Mouse (Mus musculus) left cerebral cortex, adult 2 months (tissue): ENCODE data around the gene Chst5. TPM values are rescaled to one million over a fixed set of nuclear protein-coding genes. Genes with fewer than 3 reads are reported as not detected.
"Not testable (repeated sequence)": the region's sequence is repeated elsewhere in the genome, so short reads cannot be mapped to it uniquely, and the experiment has no call there.

Experiments
- DNase-seq, 2 experiments: peaks; one replicate each; pipeline ENCODE4 v3.0.0; 2021 to 2022; ENCODE audit warnings: low spot score in 2 of 2, mixed read lengths in 1 of 2; ENCODE audit errors: extremely low spot score in 1 of 2
- H3K27ac ChIP-seq: fragments of 200-600 bp; 2 replicates; pipeline ENCODE4 v1.8.1; 2022
- H3K4me3 ChIP-seq: fragments of 200-600 bp; 2 replicates; pipeline ENCODE4 v1.8.1; 2022
- CTCF ChIP-seq: fragments of 200-600 bp; IDR thresholded peaks from 2 replicates; pipeline ENCODE4 v1.8.1; 2022; ENCODE audit warnings: antibody characterized with exemption, mild to moderate bottlenecking, moderate library complexity
- intact Hi-C: fragments of 180-260 bp; cut with DNase I; formaldehyde crosslinking; loops from one replicate; pipeline ENCODE4 v1.15.1; 2025
- total RNA-seq, 2 experiments: library from RNA; stranded (reverse); gene quantifications; 2 replicates each; pipeline ENCODE4 v1.2.3; 2021

The Chst5 gene
- total RNA-seq, 2 experiments from 2014 or later: 0.29 to 0.51 TPM

- H3K4me3 ChIP-seq: peak within 1 kb of the TSS; percentile 74
- intact Hi-C loops: loop anchor here (5.0 kb wide), 1 partner anchor 52 kb away; the partner anchor contains the start of gene Adat1
- peak within 1 kb of the TSS; percentile 90 for H3K27ac ChIP-seq
- TF ChIP-seq CTCF: peak; percentile 10; the same call in 1 of the 2 replicates
- peak; percentile 96 to 97 for DNase-seq
Measured at GRCm38 (mm10) chr8:111940171-111941100, 30.2 kb upstream of the Chst5 start, which contains the start of gene Gabarapl2. Gabarapl2 (plus strand) TSS chr8:111940703.

DNA sequence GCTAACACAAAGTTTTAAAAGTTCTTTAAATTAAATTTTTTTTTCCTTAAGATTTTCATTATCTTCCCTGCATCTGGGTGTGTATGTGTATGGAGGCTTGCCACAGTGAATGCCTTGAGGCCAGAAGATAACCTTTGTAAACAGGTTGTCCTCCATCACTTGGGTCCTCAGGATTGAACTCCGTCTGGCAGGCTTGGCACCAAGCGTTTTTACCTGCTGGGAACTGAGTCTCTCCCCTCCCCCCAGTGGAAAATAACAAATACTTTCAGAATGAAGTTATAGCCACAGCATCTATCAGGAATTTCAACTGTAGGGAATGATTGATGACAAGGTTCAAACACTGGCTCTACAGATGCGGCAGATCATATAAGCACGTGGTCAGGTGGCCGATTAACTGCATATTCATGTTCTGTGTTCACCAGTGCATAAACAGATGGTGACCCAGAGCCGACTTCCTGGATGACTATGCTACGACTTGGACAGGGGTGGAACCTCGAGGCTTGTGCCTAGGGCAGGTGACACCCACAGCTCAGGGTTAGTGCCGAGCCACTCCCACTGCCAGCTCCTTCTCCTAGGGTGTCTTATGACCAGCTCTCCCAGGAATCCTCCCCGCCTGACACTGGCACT is 29.4 kb upstream of the Chst5 start:
- no peak for DNase-seq
- H3K27ac ChIP-seq: no peak overlapping the region
- H3K4me3 ChIP-seq: peak overlapping the region; percentile 74
- no peak for TF ChIP-seq CTCF
- intact Hi-C loops: loop anchor here (5.0 kb wide), 1 partner anchor 53 kb away; the partner anchor contains the start of gene Adat1

GRCm38 (mm10) chr8:111938076-111938985 is 28.1 kb upstream of the Chst5 start:
- DNase-seq, intact Hi-C loops, H3K27ac ChIP-seq, H3K4me3 ChIP-seq: not testable (repeated sequence)

DNA sequence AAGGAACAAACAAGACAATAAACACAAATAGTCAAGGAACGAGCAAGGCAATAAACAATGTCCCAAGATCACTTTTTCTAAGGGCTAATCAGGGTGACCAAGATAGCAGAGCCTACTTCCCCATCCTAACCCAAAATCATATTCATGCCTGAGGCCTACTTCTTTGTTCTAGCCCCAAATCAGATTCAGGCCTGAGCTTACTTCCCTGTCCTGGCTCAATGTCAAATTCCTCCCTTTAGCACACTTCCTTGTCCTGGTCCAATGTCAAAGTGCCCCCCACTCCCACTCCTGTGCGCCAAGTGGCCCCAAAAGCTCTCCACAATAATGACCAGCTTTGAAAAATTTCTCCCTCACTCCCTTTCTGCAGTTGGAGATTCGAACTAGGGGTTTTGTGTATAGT is 26.9 kb upstream of the Chst5 start:
- Histone ChIP-seq H3K4me3 (no peak overlapping the region), H3K27ac (no peak overlapping the region)
- intact Hi-C loops: no loop called here
- no peak for DNase-seq
- no peak for TF ChIP-seq CTCF

DNA sequence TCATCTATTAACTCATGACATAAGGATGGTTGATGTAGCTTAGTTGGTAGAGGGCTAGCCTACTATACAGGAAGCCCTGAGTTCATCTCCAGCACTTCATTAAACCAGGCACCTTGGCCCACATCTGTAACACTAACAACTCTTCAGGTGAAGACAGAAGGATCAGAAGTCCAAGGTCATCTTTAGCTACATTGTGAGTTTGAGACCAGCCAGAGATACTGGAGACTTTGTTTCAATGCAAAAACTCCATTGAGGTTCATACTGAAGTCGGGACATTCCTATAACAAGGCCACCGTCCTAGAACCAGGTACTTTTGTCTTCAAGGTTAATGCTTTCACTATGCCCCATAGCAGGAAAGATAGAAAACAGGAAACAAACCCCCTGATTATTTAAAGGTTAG is 24.0 kb upstream of the Chst5 start:
- intact Hi-C loops: no loop called here
- no peak for TF ChIP-seq CTCF
- Histone ChIP-seq H3K4me3 (no peak overlapping the region; the same call in 1 of the 2 replicates), H3K27ac (no peak overlapping the region)
- DNase-seq: no peak

DNA sequence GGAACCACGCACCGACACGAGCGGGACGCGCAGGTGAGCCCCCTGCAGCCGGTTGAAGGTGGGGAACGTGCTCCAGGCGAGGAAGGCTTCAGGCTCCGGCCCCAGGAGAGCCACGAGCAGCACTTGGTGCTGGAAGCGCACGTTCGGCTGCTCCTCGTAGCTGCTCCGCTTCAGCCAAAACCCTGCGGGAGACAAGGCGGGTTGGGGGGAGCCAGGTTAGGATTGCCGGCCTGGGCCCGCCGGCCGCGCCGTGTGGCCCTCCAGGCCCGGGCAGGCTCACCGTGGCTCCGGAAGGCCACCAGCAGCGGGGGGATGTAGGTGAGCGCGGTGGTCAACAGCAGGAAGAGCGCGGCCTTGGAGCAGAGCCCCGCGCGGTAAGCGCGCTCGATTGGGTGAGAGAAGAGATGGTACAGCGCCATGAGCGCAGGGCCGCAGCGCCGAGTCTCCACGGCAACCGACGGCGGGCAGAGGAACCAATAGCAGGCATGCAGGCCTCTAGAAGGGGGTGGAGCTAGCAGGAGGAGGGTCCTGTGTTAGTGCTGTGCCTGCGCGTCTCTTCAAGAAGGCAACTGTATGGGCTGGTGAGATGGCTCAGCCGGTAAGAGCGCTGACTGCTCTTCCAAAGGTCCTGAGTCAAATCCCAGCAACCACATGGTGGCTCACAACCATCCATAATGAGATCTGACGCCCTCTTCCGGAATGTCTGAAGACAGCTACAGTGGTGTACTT is 23.3 kb upstream of the Chst5 start, which contains the start of gene Tmem231:
Gene Tmem231, minus strand, starts transcription at position 534 of the 729 bp plus-strand sequence.
- intact Hi-C loops: no loop called here
- TF ChIP-seq CTCF: peak; percentile 25
- H3K4me3 ChIP-seq: peak within 1 kb of the TSS; percentile 88
- DNase-seq: peak; percentile 88 to 90
- peak within 1 kb of the TSS; percentile 81 for H3K27ac ChIP-seq

GRCm38 (mm10) chr8:111932580-111933336 is 22.5 kb upstream of the Chst5 start:
- H3K4me3 ChIP-seq: peak overlapping the region; percentile 88
- intact Hi-C loops: no loop called here
- no peak for TF ChIP-seq CTCF
- H3K27ac ChIP-seq: peak overlapping the region; percentile 81
- no peak for DNase-seq

DNA sequence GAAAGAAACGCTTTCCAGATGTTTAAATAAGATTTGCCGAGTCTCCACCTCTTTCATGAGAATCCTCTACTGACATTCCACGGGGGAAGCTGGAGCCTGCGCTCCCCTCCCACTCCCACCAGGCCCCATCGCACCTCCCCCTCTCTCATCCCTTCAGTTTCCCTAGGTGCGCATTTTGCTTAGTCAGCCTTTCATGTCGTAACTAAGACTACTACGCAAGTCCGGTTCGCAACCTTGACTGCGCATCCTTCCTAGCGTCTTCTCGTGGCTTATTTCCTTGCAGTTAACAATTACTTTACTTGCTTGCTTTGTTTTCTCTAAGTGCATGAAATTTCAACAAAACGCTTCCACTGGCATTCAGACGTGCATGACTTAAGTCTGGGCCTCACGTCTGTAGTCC is 21.5 kb upstream of the Chst5 start:
- intact Hi-C loops: no loop called here

DNA sequence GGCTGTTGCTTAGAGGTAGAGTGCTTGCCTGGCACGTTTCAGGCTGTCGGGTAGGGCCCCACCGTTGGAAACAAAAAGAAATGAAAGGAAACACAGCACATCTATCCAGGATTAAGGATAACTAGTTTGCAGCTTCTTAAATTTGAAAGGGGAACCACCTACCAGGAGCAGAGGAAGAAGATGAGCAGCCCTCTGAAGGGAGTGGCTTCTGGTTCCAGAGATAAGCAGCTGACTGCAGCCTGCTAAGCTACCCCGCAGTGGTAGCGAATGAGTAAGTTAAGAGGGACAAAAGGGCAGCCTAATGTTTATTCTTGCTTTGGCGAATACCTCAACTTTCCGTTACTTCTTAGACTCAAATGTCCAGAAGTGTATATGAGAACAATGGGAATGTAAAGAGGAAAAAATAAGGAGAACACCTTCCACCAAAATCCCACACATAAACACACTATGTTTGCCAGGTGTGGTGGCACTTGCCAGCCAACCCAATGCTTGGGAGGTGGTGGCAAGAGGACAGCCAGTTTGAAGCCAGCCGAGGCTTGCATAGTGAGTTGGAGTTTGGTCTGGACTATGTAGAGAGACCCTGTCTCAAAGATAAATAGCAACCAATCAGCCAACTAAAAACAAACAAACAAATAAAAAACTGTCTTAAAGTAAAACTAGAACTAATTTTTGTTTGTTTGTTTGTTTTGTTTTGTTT is 19.5 kb upstream of the Chst5 start:
- Histone ChIP-seq H3K27ac (no peak overlapping the region), H3K4me3 (no peak overlapping the region)
- no peak for TF ChIP-seq CTCF
- DNase-seq: no peak
- intact Hi-C loops: no loop called here

More for the DNA sequence above, 21.5 kb upstream of the Chst5 start:
- no peak for DNase-seq
- TF ChIP-seq CTCF: no peak
- no peak overlapping the region for H3K4me3 ChIP-seq
- no peak overlapping the region for H3K27ac ChIP-seq

GRCm38 (mm10) chr8:111924976-111925375 is 14.7 kb upstream of the Chst5 start:
- Histone ChIP-seq H3K27ac (no peak overlapping the region), H3K4me3 (no peak overlapping the region)
- DNase-seq: no peak
- no peak for TF ChIP-seq CTCF
- intact Hi-C loops: no loop called here
